Mouse (Mus musculus) limb, embryonic 11.5 days (tissue): ENCODE measurements at regions not wholly inside any gene's neighbourhood (a gene's known extent, or its start where the extent isn't known, plus 50 kb on each side); places are given as distances from the start of the nearest gene placed in this dataset.

ENCODE experiments used
- ATAC-seq: fragments of 200-750 bp; cut with Nextera tagmentation; 2 replicates; pipeline ENCODE4 v1.8.0; 2017; ENCODE audit warnings: low read depth; ENCODE audit not compliant: insufficient number of reproducible peaks, low FRiP score, low TSS enrichment
- DNase-seq: peaks from one replicate; pipeline ENCODE4 v3.0.0-alpha.2; 2015; ENCODE audit warnings: low spot score
- H3K27ac ChIP-seq: fragments of 300-500 bp; sonication (generic); replicated peaks from 2 replicates; pipeline ENCODE4 v1.5.1; 2014; ENCODE audit warnings: low read depth, mild to moderate bottlenecking, low read length
- H3K27me3 ChIP-seq: fragments of 300-500 bp; sonication (generic); 2 replicates; pipeline ENCODE4 v1.6.1; 2014; ENCODE audit warnings: mild to moderate bottlenecking, low read length, mixed read lengths; ENCODE audit not compliant: control insufficient read depth, insufficient read depth
- H3K36me3 ChIP-seq: fragments of 300-500 bp; sonication (generic); 2 replicates; pipeline ENCODE4 v1.6.1; 2014; ENCODE audit warnings: mild to moderate bottlenecking, low read length, moderate library complexity, mixed read lengths; ENCODE audit not compliant: control insufficient read depth, insufficient read depth
- H3K4me1 ChIP-seq: fragments of 300-500 bp; sonication (generic); 2 replicates; pipeline ENCODE4 v1.6.1; 2014; ENCODE audit warnings: low read length, mixed read lengths; ENCODE audit not compliant: control insufficient read depth, insufficient read depth
- H3K4me2 ChIP-seq: fragments of 300-500 bp; sonication (generic); 2 replicates; pipeline ENCODE4 v1.6.1; 2014; ENCODE audit warnings: low read depth, mild to moderate bottlenecking, moderate library complexity; ENCODE audit not compliant: severe bottlenecking
- H3K4me3 ChIP-seq: fragments of 300-500 bp; sonication (generic); 2 replicates; pipeline ENCODE4 v1.5.1; 2014; ENCODE audit warnings: low read depth, low read length
- H3K9ac ChIP-seq: fragments of 300-500 bp; sonication (generic); 2 replicates; pipeline ENCODE4 v1.6.1; 2014; ENCODE audit warnings: mild to moderate bottlenecking, low read length
- H3K9me3 ChIP-seq: fragments of 300-500 bp; sonication (generic); 2 replicates; pipeline ENCODE4 v1.6.1; 2016; ENCODE audit warnings: low read length; ENCODE audit not compliant: control insufficient read depth
- WGBS: fragments of 180-500 bp; shearing (Covaris S2); extraction: QIAGEN DNeasy Blood & Tissue Kit; methylation state at CpG from one replicate; pipeline ENCODE4 v1.1.7; 2014; 5-methylcytosine and 5-hydroxymethylcytosine counted together

DNA sequence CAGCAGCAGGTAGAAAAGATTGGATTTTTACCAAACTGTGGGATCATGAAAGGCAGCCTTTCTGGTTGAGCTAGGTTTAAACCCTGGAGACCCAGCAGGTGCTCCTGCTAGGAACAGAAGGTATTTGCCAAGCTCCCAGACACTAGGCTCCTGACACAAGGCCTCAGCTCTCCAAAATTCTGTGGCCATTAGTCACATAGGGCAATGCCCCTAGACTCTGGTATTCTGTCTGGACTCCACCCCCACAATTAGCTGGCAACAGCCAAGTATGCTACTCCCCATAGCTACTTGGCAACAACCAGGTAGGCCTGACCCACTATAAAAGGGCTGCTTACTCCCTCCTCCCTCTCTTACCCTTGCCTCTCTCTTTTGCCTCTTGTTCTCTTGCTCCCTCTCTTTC, 480.7 kb upstream of the A830018L16Rik start:
- Histone ChIP-seq H3K9ac (no peak overlapping the region), H3K9me3 (no peaks in the 10 kb centered on the region), H3K27ac (no peak overlapping the region), H3K36me3 (no peaks in the 10 kb centered on the region), H3K4me1 (no peaks in the 10 kb centered on the region), H3K4me2 (no peak overlapping the region), H3K4me3 (no peak overlapping the region), H3K27me3 (no peaks in the 10 kb centered on the region)
- no peak for DNase-seq
- no peak for ATAC-seq

DNA sequence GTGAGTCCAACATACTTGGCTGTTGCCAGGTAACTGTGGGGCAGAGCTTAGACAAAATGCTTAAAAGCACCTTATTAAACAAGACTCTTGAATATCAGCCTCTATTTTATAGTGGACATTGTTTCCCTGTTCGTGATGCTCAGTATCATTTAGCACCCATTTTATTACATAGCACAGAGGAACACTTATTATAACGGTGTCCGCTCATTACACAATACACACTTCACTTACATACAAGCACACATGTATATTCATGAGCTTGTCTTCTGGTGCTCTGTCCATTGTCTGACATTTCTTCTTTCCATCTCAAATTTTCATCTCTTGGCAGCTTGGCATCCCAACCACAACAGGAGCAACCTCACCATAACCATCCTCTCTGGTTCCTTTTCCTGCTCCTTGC, 475.5 kb upstream of the A830018L16Rik start:
- no peak overlapping the region for H3K4me3 ChIP-seq
- 89% methylated on average over 3 of the region's 3 CpGs for WGBS

DNA sequence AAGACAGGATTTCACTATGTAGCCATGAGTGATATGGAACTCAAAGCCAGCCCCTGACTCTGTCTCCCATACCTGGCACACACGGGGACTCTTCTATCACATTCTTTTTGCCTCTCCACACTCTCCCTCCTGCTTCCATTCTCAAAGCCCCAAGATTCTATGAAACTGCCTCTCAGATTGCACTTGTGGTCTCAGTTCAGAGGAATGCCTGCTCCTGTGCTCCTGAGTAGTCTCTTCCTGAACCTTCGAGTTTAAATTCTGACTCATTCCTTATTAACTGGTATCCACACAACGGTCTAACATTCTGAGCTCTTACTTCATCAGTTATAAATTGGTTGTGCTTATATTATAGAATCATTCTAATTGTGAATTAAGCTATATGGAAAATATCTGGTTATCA, 473.6 kb upstream of the A830018L16Rik start:
- no peaks in the 10 kb centered on the region for H3K27me3 ChIP-seq
- H3K27ac ChIP-seq: no peak overlapping the region
- H3K9ac ChIP-seq: no peak overlapping the region
- no peaks in the 10 kb centered on the region for H3K36me3 ChIP-seq
- no peaks in the 10 kb centered on the region for H3K4me1 ChIP-seq
- no peak for ATAC-seq
- no peaks in the 10 kb centered on the region for H3K9me3 ChIP-seq
- H3K4me2 ChIP-seq: no peak overlapping the region
- 82% methylated on average over 3 of the region's 3 CpGs for WGBS
- no peak overlapping the region for H3K4me3 ChIP-seq
- DNase-seq: no peak

More for the DNA sequence above, 475.5 kb upstream of the A830018L16Rik start:
- no peak for DNase-seq
- no peak overlapping the region for H3K9ac ChIP-seq
- no peak overlapping the region for H3K27ac ChIP-seq
- H3K36me3 ChIP-seq: no peaks in the 10 kb centered on the region
- no peak overlapping the region for H3K4me2 ChIP-seq
- no peaks in the 10 kb centered on the region for H3K27me3 ChIP-seq
- no peak for ATAC-seq
- no peaks in the 10 kb centered on the region for H3K9me3 ChIP-seq
- H3K4me1 ChIP-seq: no peaks in the 10 kb centered on the region

DNA sequence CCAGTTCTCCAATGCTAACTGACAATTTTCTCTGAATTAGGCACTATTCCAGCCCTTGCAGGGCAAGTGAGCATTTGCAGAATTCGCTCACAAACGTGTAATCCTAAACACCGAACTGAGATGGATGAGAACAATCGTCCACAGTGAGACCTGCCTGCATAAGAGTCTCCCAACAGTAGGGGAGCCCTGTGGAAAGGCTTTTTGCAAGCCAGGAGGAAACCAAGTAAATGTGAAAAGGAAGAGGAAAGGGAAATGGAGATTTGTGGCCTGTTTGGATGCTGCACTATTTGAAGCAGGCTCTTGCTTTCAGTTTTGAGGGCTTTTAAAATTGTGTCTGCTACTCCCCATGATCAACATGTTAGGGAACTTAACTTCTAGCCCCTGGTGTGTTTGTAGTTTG, 470.9 kb upstream of the A830018L16Rik start:
- Histone ChIP-seq H3K4me1 (no peaks in the 10 kb centered on the region), H3K4me3 (no peak overlapping the region), H3K9me3 (no peaks in the 10 kb centered on the region), H3K9ac (no peak overlapping the region), H3K36me3 (no peaks in the 10 kb centered on the region), H3K27me3 (no peaks in the 10 kb centered on the region), H3K27ac (no peak overlapping the region), H3K4me2 (no peak overlapping the region)
- WGBS: 52% methylated on average over 4 of the region's 4 CpGs
- ATAC-seq (no peak), DNase-seq (no peak)
